Mouse (Mus musculus) ES-Bruce4 (cell line): ENCODE measurements around the gene Trmt13.

Experiments
- CTCF ChIP-seq: IDR thresholded peaks from one replicate; pipeline ENCODE4 v1.8.1; 2011; ENCODE audit warnings: low read depth, low read length
- EP300 ChIP-seq: IDR thresholded peaks from 2 replicates; pipeline ENCODE4 v1.6.1; 2011; ENCODE audit warnings: low read depth, low read length; ENCODE audit not compliant: insufficient read depth
- POLR2A ChIP-seq: IDR thresholded peaks from one replicate; pipeline ENCODE4 v1.8.1; 2011; ENCODE audit warnings: low read length; ENCODE audit not compliant: insufficient read depth

GRCm38 (mm10) chr3:116620636-116621370 lies 6.4 kb upstream of the Trmt13 start:
- TF ChIP-seq POLR2A (no peak), CTCF (no peak), EP300 (no peak)
